Mouse (Mus musculus) E14TG2a.4 (cell line): Measurements from ENCODE around the gene Lingo3.

Experiments used
- CTCF ChIP-seq: conservative IDR thresholded peaks from 2 replicates; pipeline ENCODE4 v1.5.1; 2014; ENCODE audit warnings: low read length
- NANOG ChIP-seq: IDR thresholded peaks from 2 replicates; pipeline ENCODE4 v1.6.1; 2014; ENCODE audit warnings: borderline replicate concordance, low read length, mixed read lengths

DNA sequence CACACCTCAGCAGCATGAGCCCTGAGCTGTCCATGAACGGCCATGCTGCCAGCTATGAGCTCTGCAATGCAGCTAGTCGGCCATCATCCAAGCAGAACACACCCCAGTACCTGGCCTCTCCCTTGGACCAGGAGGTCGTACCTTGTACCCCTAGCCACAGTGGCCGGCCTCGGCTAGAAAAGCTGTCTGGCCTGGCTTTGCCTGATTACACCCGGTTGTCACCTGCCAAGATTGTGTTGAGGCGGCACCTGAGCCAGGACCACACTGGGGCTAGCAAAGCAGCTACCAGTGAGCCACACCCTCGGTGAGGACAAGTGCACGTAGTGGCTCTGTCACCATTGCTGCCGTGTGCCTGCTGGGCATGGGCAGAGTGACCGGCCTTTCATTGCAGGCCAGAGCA is 57.9 kb downstream of the Lingo3 start:
- TF ChIP-seq CTCF (no peak), NANOG (no peak)
